Mouse (Mus musculus): ENCODE measurements around the gene Fam71f1.

- TF ChIP-seq CTCF (IDR thresholded peaks at IDR 0.05; ENCODE audit: control insufficient read depth, insufficient read depth, insufficient replicate concordance, low read depth, low read length) (no peak), POLR2A (IDR thresholded peaks at IDR 0.05; ENCODE audit: control insufficient read depth, low read depth, low read length) (no peak)
Measured at GRCm38 (mm10) chr6:29326961-29327360, 8.0 kb downstream of the Fam71f1 start.
